Comparison of ENCODE assay signal across 10 mouse cellular contexts in the genomic region with DNA sequence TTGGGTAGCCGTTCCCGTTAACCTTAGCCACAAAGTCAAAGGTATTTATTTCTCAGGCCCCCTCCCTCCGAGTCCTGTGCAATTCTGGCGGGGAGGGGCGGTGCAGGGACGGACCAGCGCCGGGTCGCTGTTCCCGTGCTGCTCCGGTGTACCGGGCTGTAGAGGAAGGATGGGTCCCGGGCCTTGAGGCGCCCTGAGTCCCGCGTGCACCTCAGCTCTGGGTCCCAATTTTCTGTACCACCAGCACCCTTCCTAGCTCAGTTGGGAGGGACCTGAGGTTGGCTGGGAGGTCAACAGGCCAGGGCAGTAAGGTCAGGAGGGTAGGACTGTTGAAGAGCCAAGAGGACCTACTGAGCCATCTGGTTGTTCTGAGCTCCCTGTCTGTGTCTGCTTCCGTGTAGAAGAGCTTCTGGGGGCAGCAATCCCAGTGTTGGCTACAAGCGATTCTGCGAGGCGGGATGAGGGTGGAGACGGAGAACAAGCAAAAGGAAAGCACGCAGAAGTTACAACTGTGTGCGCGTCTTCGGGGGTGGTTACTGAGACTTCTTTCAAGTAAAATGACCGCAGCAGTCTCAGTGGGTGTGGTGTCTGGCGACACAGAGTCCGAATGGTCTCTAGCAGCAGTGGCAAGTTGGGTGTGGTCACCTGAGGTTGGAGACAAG. TPM values are rescaled to one million over a fixed set of nuclear protein-coding genes. Genes with fewer than 3 reads are reported as not detected.
A peak's percentile ranks its signal among the peaks of the same experiment; 100 is the strongest.
DNase-seq lines count a peak whose midpoint lies in the region; ATAC-seq lines count a peak whose summit lies in the region.
"Had no signal": no experiment of that assay in that cellular context is flagged by ENCODE, and none has a peak within 500 bp of the region (broad histone marks: within the 10 kb centered on the region; RNA-seq: fewer than 3 reads in every experiment).

No protein-coding gene starts in this region.

- peak; percentile 84 for ATAC-seq in embryonic facial prominence, embryonic 11.5 days (replicated peaks; ENCODE audit: insufficient number of reproducible peaks, low FRiP score, low TSS enrichment, low read depth)
- ATAC-seq in hindbrain, embryonic 13.5 days (ENCODE audit: low FRiP score): peak; percentile 87
- ATAC-seq in limb, embryonic 13.5 days (ENCODE audit: low FRiP score, low read depth): peak; percentile 83

- H3K4me1 ChIP-seq in embryonic facial prominence, embryonic 11.5 days (ENCODE audit: control insufficient read depth, insufficient read depth, low read length): no peaks in the 10 kb centered on the region
- H3K4me1 ChIP-seq in hindbrain, embryonic 13.5 days (replicated peaks): peaks cover 22% of the 10 kb centered on the region
- H3K4me1 ChIP-seq in limb, embryonic 13.5 days: peaks cover 17% of the 10 kb centered on the region
- H3K4me1 ChIP-seq in midbrain, embryonic 10.5 days: peaks cover 21% of the 10 kb centered on the region

- H3K4me3 ChIP-seq in embryonic facial prominence, embryonic 11.5 days (ENCODE audit: low read depth, low read length): peak overlapping the region; percentile 69
- peak overlapping the region; percentile 68 for H3K4me3 ChIP-seq in hindbrain, embryonic 13.5 days
- H3K4me3 ChIP-seq in limb, embryonic 13.5 days: peak overlapping the region; percentile 77
- H3K4me3 ChIP-seq in midbrain, embryonic 10.5 days: peak overlapping the region; percentile 66

- peak overlapping the region; percentile 85 for H3K9ac ChIP-seq in embryonic facial prominence, embryonic 11.5 days (replicated peaks; ENCODE audit: low read length)
- H3K9ac ChIP-seq in hindbrain, embryonic 13.5 days: peak overlapping the region; percentile 88
- H3K9ac ChIP-seq in limb, embryonic 13.5 days: peak overlapping the region; percentile 82

- peaks cover 11% of the 10 kb centered on the region for H3K36me3 ChIP-seq in embryonic facial prominence, embryonic 11.5 days (replicated peaks; ENCODE audit: control insufficient read depth, insufficient read depth, low read depth, low read length)
- peaks cover 35% of the 10 kb centered on the region for H3K36me3 ChIP-seq in hindbrain, embryonic 13.5 days
- peaks cover 30% of the 10 kb centered on the region for H3K36me3 ChIP-seq in limb, embryonic 13.5 days
- H3K36me3 ChIP-seq in midbrain, embryonic 10.5 days: peaks cover 41% of the 10 kb centered on the region
- H3K36me3 ChIP-seq: G1E had no signal

- DNase-seq in embryo, embryonic 10 days (ENCODE audit: low spot score): peak; percentile 62
- no peak for DNase-seq in embryo, embryonic 9.5 days (ENCODE audit: extremely low spot score)
- peak; percentile 47 for DNase-seq in CD4-positive helper T cell, adult 2 months (ENCODE audit: low read depth, low spot score)
- DNase-seq in embryonic facial prominence, embryonic 11.5 days (ENCODE audit: low spot score): peak; percentile 43
- no peak for DNase-seq in midbrain, embryonic 10.5 days (ENCODE audit: low spot score)
- no peak for DNase-seq in spleen, postnatal 10 days (ENCODE audit: low spot score in 2 of 2)

- no peaks in the 10 kb centered on the region for H3K27me3 ChIP-seq in embryonic facial prominence, embryonic 11.5 days (ENCODE audit: control insufficient read depth, insufficient read depth, low read length)
- no peaks in the 10 kb centered on the region for H3K27me3 ChIP-seq in hindbrain, embryonic 13.5 days
- no peaks in the 10 kb centered on the region for H3K27me3 ChIP-seq in limb, embryonic 13.5 days
- no peaks in the 10 kb centered on the region for H3K27me3 ChIP-seq in midbrain, embryonic 10.5 days (ENCODE audit: low read depth, poor library complexity, severe bottlenecking)

- peaks cover 1% of the 10 kb centered on the region; the same call in 1 of the 2 replicates for H3K9me3 ChIP-seq in embryonic facial prominence, embryonic 11.5 days (replicated peaks; ENCODE audit: control insufficient read depth, low read length)
- peaks cover 9% of the 10 kb centered on the region for H3K9me3 ChIP-seq in hindbrain, embryonic 13.5 days
- peaks cover 8% of the 10 kb centered on the region for H3K9me3 ChIP-seq in limb, embryonic 13.5 days
- H3K9me3 ChIP-seq in midbrain, embryonic 10.5 days (replicated peaks): peaks cover 8% of the 10 kb centered on the region
- H3K9me3 ChIP-seq: G1E had no signal

- H3K27ac ChIP-seq in embryonic facial prominence, embryonic 11.5 days (replicated peaks; ENCODE audit: low read depth, low read length): peak overlapping the region; percentile 52; the same call in 1 of the 2 replicates
- H3K27ac ChIP-seq in hindbrain, embryonic 13.5 days: peak overlapping the region; percentile 94
- peak overlapping the region; percentile 58 for H3K27ac ChIP-seq in limb, embryonic 13.5 days
- peak overlapping the region; percentile 94 for H3K27ac ChIP-seq in midbrain, embryonic 10.5 days (replicated peaks)

- 2% methylated on average over 27 of the region's 28 CpGs for WGBS in embryonic facial prominence, embryonic 11.5 days
- WGBS in hindbrain, embryonic 13.5 days: 2% methylated on average over 28 of the region's 28 CpGs
- WGBS in limb, embryonic 13.5 days: 1% methylated on average over 28 of the region's 28 CpGs
- WGBS in midbrain, embryonic 10.5 days: 4% methylated on average over 28 of the region's 28 CpGs

- H3K4me2 ChIP-seq in embryonic facial prominence, embryonic 11.5 days (ENCODE audit: low read depth, low read length): peak overlapping the region; percentile 67
- H3K4me2 ChIP-seq in hindbrain, embryonic 13.5 days: peak overlapping the region; percentile 80
- peak overlapping the region; percentile 94 for H3K4me2 ChIP-seq in limb, embryonic 13.5 days (replicated peaks)

RNA-seq across cellular contexts. Expression of gene Zfp775, which starts 0.3 kb away (rescaled TPM):
- polyA plus RNA-seq in embryonic facial prominence, embryonic 11.5 days (2014; fragmentation: Nextera tagmentation; extraction: Ambion mirVana): 7.1 and 7.4 TPM in 2 replicates
- 14.7 and 15.0 TPM in 2 replicates for polyA plus RNA-seq in hindbrain, embryonic 13.5 days (2015; fragmentation: Nextera tagmentation; extraction: Ambion mirVana)
- polyA plus RNA-seq in limb, embryonic 13.5 days (2015; fragmentation: Nextera tagmentation; extraction: Ambion mirVana): 7.2 and 7.7 TPM in 2 replicates
- polyA plus RNA-seq in midbrain, embryonic 10.5 days (2016; fragmentation: Nextera tagmentation; extraction: Ambion mirVana): 10.3 and 11.4 TPM in 2 replicates
- polyA plus RNA-seq: G1E had no signal

RNA-seq across cellular contexts. Expression of gene Gm44965, which starts 8.5 kb away (rescaled TPM):
- polyA plus RNA-seq in embryonic facial prominence, embryonic 11.5 days (2014; fragmentation: Nextera tagmentation; extraction: Ambion mirVana): not detected in 2 replicates
- not detected in 2 replicates for polyA plus RNA-seq in hindbrain, embryonic 13.5 days (2015; fragmentation: Nextera tagmentation; extraction: Ambion mirVana)
- 0.73 TPM in 1 of 2 replicates, not detected in the other for polyA plus RNA-seq in limb, embryonic 13.5 days (2015; fragmentation: Nextera tagmentation; extraction: Ambion mirVana)
- 0.39 and 0.50 TPM in 2 replicates for polyA plus RNA-seq in midbrain, embryonic 10.5 days (2016; fragmentation: Nextera tagmentation; extraction: Ambion mirVana)
- polyA plus RNA-seq: G1E; large intestine, adult 2 months had no signal

RNA-seq across cellular contexts. Expression of gene Repin1, which starts 8.5 kb away (rescaled TPM):
- polyA plus RNA-seq in embryonic facial prominence, embryonic 11.5 days (2014; fragmentation: Nextera tagmentation; extraction: Ambion mirVana): 33.5 and 34.2 TPM in 2 replicates
- polyA plus RNA-seq in hindbrain, embryonic 13.5 days (2015; fragmentation: Nextera tagmentation; extraction: Ambion mirVana): 39.3 and 41.8 TPM in 2 replicates
- 30.7 and 34.1 TPM in 2 replicates for polyA plus RNA-seq in limb, embryonic 13.5 days (2015; fragmentation: Nextera tagmentation; extraction: Ambion mirVana)
- polyA plus RNA-seq in midbrain, embryonic 10.5 days (2016; fragmentation: Nextera tagmentation; extraction: Ambion mirVana): 58.9 and 59.4 TPM in 2 replicates
- polyA plus RNA-seq: G1E had no signal

RNA-seq across cellular contexts. Expression of gene Gm45021, which starts 12.8 kb away (rescaled TPM):
- not detected in 2 replicates for polyA plus RNA-seq in embryonic facial prominence, embryonic 11.5 days (2014; fragmentation: Nextera tagmentation; extraction: Ambion mirVana)
- 0.56 TPM in 1 of 2 replicates, not detected in the other for polyA plus RNA-seq in hindbrain, embryonic 13.5 days (2015; fragmentation: Nextera tagmentation; extraction: Ambion mirVana)
- polyA plus RNA-seq in limb, embryonic 13.5 days (2015; fragmentation: Nextera tagmentation; extraction: Ambion mirVana): not detected in 2 replicates
- not detected in 2 replicates for polyA plus RNA-seq in midbrain, embryonic 10.5 days (2016; fragmentation: Nextera tagmentation; extraction: Ambion mirVana)
- polyA plus RNA-seq: G1E; large intestine, adult 2 months had no signal

RNA-seq across cellular contexts. Expression of gene AI854703, which starts 24.4 kb away (rescaled TPM):
- 0.69 and 0.71 TPM in 2 replicates for polyA plus RNA-seq in embryonic facial prominence, embryonic 11.5 days (2014; fragmentation: Nextera tagmentation; extraction: Ambion mirVana)
- 13.1 and 13.2 TPM in 2 replicates for polyA plus RNA-seq in hindbrain, embryonic 13.5 days (2015; fragmentation: Nextera tagmentation; extraction: Ambion mirVana)
- 0.75 and 0.89 TPM in 2 replicates for polyA plus RNA-seq in limb, embryonic 13.5 days (2015; fragmentation: Nextera tagmentation; extraction: Ambion mirVana)
- 0.89 TPM in 2 replicates for polyA plus RNA-seq in midbrain, embryonic 10.5 days (2016; fragmentation: Nextera tagmentation; extraction: Ambion mirVana)
- polyA plus RNA-seq: G1E had no signal

Comparison
In these comparisons a context has a peak if more than half of its experiments do, and no peak if none do; other contexts are left out.
1. DNase-seq: peak in embryo, embryonic 10 days (single experiment), CD4-positive helper T cell, adult 2 months (single experiment) and embryonic facial prominence, embryonic 11.5 days (single experiment); none in embryo, embryonic 9.5 days (single experiment), midbrain, embryonic 10.5 days (single experiment) and spleen, postnatal 10 days (0 of 2).
2. Peak in every context shown above with its lines, with median percentiles within 50 percentile points of each other: ATAC-seq, H3K27ac ChIP-seq, H3K4me2 ChIP-seq, H3K4me3 ChIP-seq and H3K9ac ChIP-seq.